Mouse (Mus musculus): ENCODE measurements around the gene Olfr1177-ps.

The Olfr1177-ps gene

GRCm38 (mm10) chr2:88346392-88346791, at the start of gene Olfr1177-ps:
Gene Olfr1177-ps (minus strand): TSS chr2:88346492.
- no peak for DNase-seq (ENCODE audit: low spot score)

- DNase-seq (ENCODE audit: low spot score), result no peak
Measured at GRCm38 (mm10) chr2:88386762-88387161, 40.5 kb upstream of the Olfr1177-ps start, which contains the start of gene Olfr1178. Gene Olfr1178 (plus strand): TSS chr2:88387062.

GRCm38 (mm10) chr2:88356304-88356703, 10.0 kb upstream of the Olfr1177-ps start:
- peak; percentile 6 for DNase-seq (ENCODE audit: low spot score)

GRCm38 (mm10) chr2:88336421-88336820, 9.9 kb downstream of the Olfr1177-ps start, which contains the start of gene Olfr1176:
Gene Olfr1176 (plus strand): TSS chr2:88336721.
- no peak for DNase-seq (ENCODE audit: low spot score)

GRCm38 (mm10) chr2:88327115-88327514, 19.2 kb downstream of the Olfr1177-ps start, which contains the start of gene Olfr1175-ps:
Gene Olfr1175-ps (minus strand): TSS chr2:88327215.
- DNase-seq (ENCODE audit: low spot score), result no peak

- no peak for DNase-seq (ENCODE audit: low spot score)
Measured at GRCm38 (mm10) chr2:88315035-88315434, 31.3 kb downstream of the Olfr1177-ps start, which contains the start of gene Olfr1174-ps. Gene Olfr1174-ps (minus strand): TSS chr2:88315135.
